Mouse (Mus musculus): ENCODE measurements around the gene Cd207. TPM values are rescaled to one million over a fixed set of nuclear protein-coding genes. Genes with fewer than 3 reads are reported as not detected.
"Not testable (repeated sequence)": the region's sequence is repeated elsewhere in the genome, so short reads cannot be mapped to it uniquely, and the experiment has no call there.

The Cd207 gene
- polyA plus RNA-seq, 1 experiment: 3.6 TPM

DNA sequence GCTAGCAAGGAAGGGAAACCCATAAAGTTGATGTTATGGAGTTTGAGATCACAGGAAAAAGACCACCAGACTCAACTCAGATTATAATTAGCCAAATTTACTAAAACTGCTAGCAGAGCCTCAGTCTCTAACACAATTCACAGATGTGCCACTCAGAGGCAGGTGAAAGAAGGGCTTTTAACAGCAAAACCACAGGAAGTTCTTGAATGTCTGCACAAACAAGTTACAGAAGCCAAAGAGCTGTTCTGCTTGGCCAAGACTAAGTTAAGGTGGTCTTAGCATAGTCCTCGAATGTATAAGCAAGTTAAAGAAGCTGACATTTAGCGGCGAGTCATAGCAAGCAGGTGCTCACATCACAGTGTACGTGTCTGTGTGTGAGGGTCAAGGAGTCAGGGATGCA is 16.8 kb downstream of the Cd207 start:
- Histone ChIP-seq H3K4me3 (ENCODE audit: insufficient read depth, low read length) (no peak overlapping the region), H3K27ac (ENCODE audit: insufficient read depth, low read depth, low read length) (no peak overlapping the region), H3K4me1 (ENCODE audit: control insufficient read depth, insufficient read depth, low read length) (no peaks in the 10 kb centered on the region)
- no peak for TF ChIP-seq POLR2A (IDR thresholded peaks at IDR 0.05; ENCODE audit: borderline replicate concordance, low read depth, low read length)
- TF ChIP-seq CTCF (IDR thresholded peaks at IDR 0.05; ENCODE audit: low read depth, low read length): no peak

- TF ChIP-seq POLR2A (IDR thresholded peaks at IDR 0.05; ENCODE audit: borderline replicate concordance, low read depth, low read length) (no peak), CTCF (IDR thresholded peaks at IDR 0.05; ENCODE audit: low read depth, low read length) (no peak)
- Histone ChIP-seq H3K4me1 (ENCODE audit: control insufficient read depth, insufficient read depth, low read length) (no peaks in the 10 kb centered on the region), H3K4me3 (ENCODE audit: insufficient read depth, low read length) (no peak within 1 kb of the TSS), H3K27ac (ENCODE audit: insufficient read depth, low read depth, low read length) (no peak within 1 kb of the TSS)
Measured at GRCm38 (mm10) chr6:83656087-83656486, 21.6 kb downstream of the Cd207 start, which contains the start of gene Clec4f. TSS of gene Clec4f (minus strand) at chr6:83656187.

- TF ChIP-seq POLR2A (IDR thresholded peaks at IDR 0.05; ENCODE audit: borderline replicate concordance, low read depth, low read length) (no peak), CTCF (IDR thresholded peaks at IDR 0.05; ENCODE audit: low read depth, low read length) (no peak)
- Histone ChIP-seq H3K27ac (ENCODE audit: insufficient read depth, low read depth, low read length) (no peak overlapping the region), H3K4me1 (ENCODE audit: control insufficient read depth, insufficient read depth, low read length) (no peaks in the 10 kb centered on the region), H3K4me3 (ENCODE audit: insufficient read depth, low read length) (no peak overlapping the region)
Measured at GRCm38 (mm10) chr6:83646715-83647114, 30.9 kb downstream of the Cd207 start.

DNA sequence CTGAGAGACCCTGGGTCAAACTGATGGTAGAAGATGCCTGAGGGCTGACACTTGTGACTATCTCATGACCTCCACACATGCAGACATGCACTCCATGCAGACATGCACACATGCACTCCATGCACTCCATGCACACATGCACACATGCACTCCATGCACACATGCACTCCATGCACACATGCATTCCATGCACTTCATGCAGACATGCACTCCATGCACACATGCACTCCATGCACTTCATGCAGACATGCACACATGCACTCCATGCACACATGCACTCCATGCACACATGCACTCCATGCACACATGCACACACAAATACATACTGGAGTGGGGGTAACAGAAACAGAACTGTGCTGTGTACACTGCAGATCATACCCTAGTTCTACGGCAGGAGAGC is 42.3 kb downstream of the Cd207 start:
- Histone ChIP-seq H3K27ac (ENCODE audit: insufficient read depth, low read depth, low read length) (no peak overlapping the region), H3K4me3 (ENCODE audit: insufficient read depth, low read length) (no peak overlapping the region), H3K4me1 (ENCODE audit: control insufficient read depth, insufficient read depth, low read length) (0 out of 2 replicates have a peak, but pooled peaks cover 2% of the 10 kb centered on the region)
- TF ChIP-seq CTCF (IDR thresholded peaks at IDR 0.05; ENCODE audit: low read depth, low read length) (no peak), POLR2A (IDR thresholded peaks at IDR 0.05; ENCODE audit: borderline replicate concordance, low read depth, low read length) (no peak)

DNA sequence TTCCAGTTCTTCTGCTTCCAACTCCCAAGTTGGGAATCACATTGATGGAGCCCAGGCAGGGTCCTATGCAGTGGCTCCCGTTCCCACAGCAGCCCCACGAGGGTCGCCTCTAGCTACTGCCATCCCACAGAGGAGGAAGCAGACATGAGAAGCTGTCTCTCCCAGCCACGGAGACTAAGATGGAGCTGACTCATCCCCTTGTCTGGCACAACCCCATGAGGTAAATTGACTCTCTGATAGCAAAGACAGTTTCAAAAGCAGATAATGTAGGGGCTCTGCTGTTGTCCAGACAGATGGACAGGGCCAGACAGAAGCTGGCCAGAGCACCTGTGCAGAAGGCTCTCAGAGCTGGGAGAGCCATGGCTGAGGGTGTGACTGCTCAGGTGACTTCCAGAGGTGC is 43.0 kb downstream of the Cd207 start:
- not testable (repeated sequence) for H3K4me1 ChIP-seq (ENCODE audit: control insufficient read depth, insufficient read depth, low read length); H3K27ac ChIP-seq (ENCODE audit: insufficient read depth, low read depth, low read length); H3K4me3 ChIP-seq (ENCODE audit: insufficient read depth, low read length)

DNA sequence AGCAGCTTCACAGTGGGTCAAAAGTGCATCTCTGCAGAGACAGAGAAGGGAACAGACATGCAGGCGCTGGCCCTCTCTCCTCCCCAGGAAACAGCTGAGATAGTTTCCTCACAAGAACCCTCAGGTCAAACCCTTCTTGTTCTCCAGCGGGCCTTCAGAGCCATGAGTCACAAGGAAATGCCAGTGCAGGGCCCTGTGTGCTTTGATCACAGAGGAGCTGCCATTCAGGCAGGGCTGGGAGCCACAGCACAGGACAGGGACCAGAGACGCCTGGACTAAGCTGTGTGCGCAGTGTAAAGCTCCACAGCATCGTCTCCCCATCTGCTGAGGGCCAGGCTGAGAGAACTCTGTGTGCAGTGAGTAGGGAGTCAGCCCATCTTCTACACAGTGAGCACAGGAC is 43.6 kb downstream of the Cd207 start:
- not testable (repeated sequence) for H3K27ac ChIP-seq (ENCODE audit: insufficient read depth, low read depth, low read length); H3K4me3 ChIP-seq (ENCODE audit: insufficient read depth, low read length); H3K4me1 ChIP-seq (ENCODE audit: control insufficient read depth, insufficient read depth, low read length)

- Histone ChIP-seq H3K4me3 (ENCODE audit: insufficient read depth, low read length) (no peak overlapping the region), H3K27ac (ENCODE audit: insufficient read depth, low read depth, low read length) (no peak overlapping the region), H3K4me1 (ENCODE audit: control insufficient read depth, insufficient read depth, low read length) (0 out of 2 replicates have a peak, but pooled peaks cover 2% of the 10 kb centered on the region)
- TF ChIP-seq POLR2A (IDR thresholded peaks at IDR 0.05; ENCODE audit: borderline replicate concordance, low read depth, low read length) (no peak), CTCF (IDR thresholded peaks at IDR 0.05; ENCODE audit: low read depth, low read length) (no peak)
Measured at GRCm38 (mm10) chr6:83631815-83632214, 45.8 kb downstream of the Cd207 start.

- TF ChIP-seq POLR2A (IDR thresholded peaks at IDR 0.05; ENCODE audit: borderline replicate concordance, low read depth, low read length) (no peak), CTCF (IDR thresholded peaks at IDR 0.05; ENCODE audit: low read depth, low read length) (no peak)
- no peaks in the 10 kb centered on the region for H3K4me1 ChIP-seq (ENCODE audit: control insufficient read depth, insufficient read depth, low read length)
- no peak overlapping the region for H3K4me3 ChIP-seq (ENCODE audit: insufficient read depth, low read length)
- H3K27ac ChIP-seq (ENCODE audit: insufficient read depth, low read depth, low read length): no peak overlapping the region
Measured at GRCm38 (mm10) chr6:83626781-83627180, 50.9 kb downstream of the Cd207 start.

Other genes starting within 250 kb of the Cd207 start
- gene Tet3, start 218.8 kb downstream of the Cd207 start, polyA plus RNA-seq (2012; ENCODE audit: insufficient read depth, insufficient read length, missing spikeins): 46.8 and 46.9 TPM in 2 replicates
- gene Dguok, start 170.9 kb downstream of the Cd207 start, polyA plus RNA-seq (2012; ENCODE audit: insufficient read depth, insufficient read length, missing spikeins): 61.5 and 63.2 TPM in 2 replicates
- 4.6 and 4.7 TPM in 2 replicates for gene Actg2, start 141.6 kb downstream of the Cd207 start, polyA plus RNA-seq (2012; ENCODE audit: insufficient read depth, insufficient read length, missing spikeins)
- 28.8 and 36.4 TPM in 2 replicates for gene Stambp, start 105.1 kb downstream of the Cd207 start, polyA plus RNA-seq (2012; ENCODE audit: insufficient read depth, insufficient read length, missing spikeins)
- not detected in 2 replicates for gene Clec4f, start 21.7 kb downstream of the Cd207 start, polyA plus RNA-seq (2012; ENCODE audit: insufficient read depth, insufficient read length, missing spikeins)
- not detected in 2 replicates for gene Vax2, start 33.4 kb upstream of the Cd207 start, polyA plus RNA-seq (2012; ENCODE audit: insufficient read depth, insufficient read length, missing spikeins)
- not detected in 2 replicates for gene Atp6v1b1, start 65.1 kb upstream of the Cd207 start, polyA plus RNA-seq (2012; ENCODE audit: insufficient read depth, insufficient read length, missing spikeins)
- not detected in 2 replicates for gene Ankrd53, start 84.8 kb upstream of the Cd207 start, polyA plus RNA-seq (2012; ENCODE audit: insufficient read depth, insufficient read length, missing spikeins)
- gene Tex261, start 98.0 kb upstream of the Cd207 start, polyA plus RNA-seq (2012; ENCODE audit: insufficient read depth, insufficient read length, missing spikeins): 97.3 and 108 TPM in 2 replicates
- 122 and 125 TPM in 2 replicates for gene Nagk, start 117.1 kb upstream of the Cd207 start, polyA plus RNA-seq (2012; ENCODE audit: insufficient read depth, insufficient read length, missing spikeins)
- 7.0 and 9.8 TPM in 2 replicates for gene Paip2b, start 153.9 kb upstream of the Cd207 start, polyA plus RNA-seq (2012; ENCODE audit: insufficient read depth, insufficient read length, missing spikeins)
- gene Zfp638, start 189.3 kb upstream of the Cd207 start, polyA plus RNA-seq (2012; ENCODE audit: insufficient read depth, insufficient read length, missing spikeins): 70.3 and 82.0 TPM in 2 replicates